Mouse (Mus musculus) embryonic facial prominence, embryonic 12.5 days (tissue): ENCODE data around the gene Ccnb2. TPM values are rescaled to one million over a fixed set of nuclear protein-coding genes. Genes with fewer than 3 reads are reported as not detected.
A peak's percentile ranks its signal among the peaks of the same experiment; 100 is the strongest.
"Not testable (repeated sequence)": the region's sequence is repeated elsewhere in the genome, so short reads cannot be mapped to it uniquely, and the experiment has no call there.

Experiments
- ATAC-seq: fragments of 200-750 bp; cut with Nextera tagmentation; 2 replicates; pipeline ENCODE4 v1.8.0; 2017; ENCODE audit not compliant: insufficient number of reproducible peaks, insufficient read depth, low FRiP score, low TSS enrichment
- H3K27ac ChIP-seq: fragments of 300-500 bp; sonication (generic); 2 replicates; pipeline ENCODE4 v1.5.1; 2016; ENCODE audit warnings: mild to moderate bottlenecking
- H3K27me3 ChIP-seq: fragments of 300-500 bp; sonication (generic); 2 replicates; pipeline ENCODE4 v1.6.1; 2016; ENCODE audit warnings: mild to moderate bottlenecking, moderate library complexity
- H3K36me3 ChIP-seq: fragments of 300-500 bp; sonication (generic); 2 replicates; pipeline ENCODE4 v1.6.1; 2016; ENCODE audit warnings: mild to moderate bottlenecking
- H3K4me1 ChIP-seq: fragments of 300-500 bp; sonication (generic); 2 replicates; pipeline ENCODE4 v1.6.1; 2016
- H3K4me2 ChIP-seq: fragments of 300-500 bp; sonication (generic); replicated peaks from 2 replicates; pipeline ENCODE4 v1.6.1; 2016; ENCODE audit warnings: mild to moderate bottlenecking, moderate library complexity
- H3K4me3 ChIP-seq: fragments of 300-500 bp; sonication (generic); 2 replicates; pipeline ENCODE4 v1.5.1; 2016; ENCODE audit warnings: mild to moderate bottlenecking
- H3K9ac ChIP-seq: fragments of 300-500 bp; sonication (generic); 2 replicates; pipeline ENCODE4 v1.6.1; 2016; ENCODE audit warnings: mild to moderate bottlenecking, moderate library complexity
- H3K9me3 ChIP-seq: fragments of 300-500 bp; sonication (generic); 2 replicates; pipeline ENCODE4 v1.6.1; 2016; ENCODE audit warnings: mild to moderate bottlenecking, moderate library complexity
- WGBS: fragments of 180-500 bp; shearing (Covaris S2); methylation state at CpG from one replicate; pipeline ENCODE4 v1.1.7; 2016; 5-methylcytosine and 5-hydroxymethylcytosine counted together
- polyA plus RNA-seq: library from polyadenylated mRNA; unstranded; fragments of >200 nt; fragmentation: Nextera tagmentation; extraction: Ambion mirVana; gene quantifications from 2 replicates; pipeline ENCODE4 v1.2.1, GENCODE M21; 2016

The Ccnb2 gene
- 178 and 180 TPM in 2 replicates for polyA plus RNA-seq

- WGBS: 4% methylated on average over 45 of the region's 45 CpGs
- H3K9ac ChIP-seq: peak within 1 kb of the TSS; percentile 75
- H3K27ac ChIP-seq: peak within 1 kb of the TSS; percentile 73; the same call in 1 of the 2 replicates
- no peaks in the 10 kb centered on the region for H3K9me3 ChIP-seq
- H3K4me1 ChIP-seq: peaks cover 7% of the 10 kb centered on the region; the same call in 1 of the 2 replicates
- no peaks in the 10 kb centered on the region for H3K27me3 ChIP-seq
- peak; percentile 92 for ATAC-seq
- H3K4me3 ChIP-seq: peak within 1 kb of the TSS; percentile 73
- H3K4me2 ChIP-seq: peak within 1 kb of the TSS; percentile 83
- peaks cover 38% of the 10 kb centered on the region for H3K36me3 ChIP-seq
Observed at GRCm38 (mm10) chr9:70421257-70422056, at the start of gene Ccnb2. Gene Ccnb2, minus strand, starts transcription at chr9:70421547.

GRCm38 (mm10) chr9:70463091-70463490 is 41.7 kb upstream of the Ccnb2 start:
- H3K4me1 ChIP-seq, H3K4me2 ChIP-seq, H3K9ac ChIP-seq, ATAC-seq, H3K27ac ChIP-seq, H3K9me3 ChIP-seq, H3K4me3 ChIP-seq, H3K27me3 ChIP-seq: not testable (repeated sequence)
- WGBS: 96% methylated on average over 13 of the region's 13 CpGs
- peaks cover 25% of the 10 kb centered on the region for H3K36me3 ChIP-seq

DNA sequence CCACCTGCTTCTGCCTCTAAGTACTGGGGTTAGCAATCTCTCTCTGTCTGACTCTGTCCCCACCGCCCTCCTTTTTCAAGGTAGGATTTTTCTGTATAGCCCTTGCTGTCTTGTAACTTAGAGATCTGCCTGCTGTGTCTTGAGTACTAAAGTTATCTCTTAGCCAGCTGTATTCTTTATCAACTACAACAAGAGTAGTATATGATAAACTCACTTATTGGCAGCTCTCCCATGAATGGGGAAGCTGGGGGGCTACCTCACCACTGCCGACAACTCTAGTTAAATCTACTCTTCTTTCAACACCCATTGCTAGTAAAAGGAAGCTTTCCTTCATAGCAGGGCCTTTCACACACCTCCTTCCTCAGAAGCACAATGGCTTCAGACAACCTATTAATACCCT is 31.0 kb upstream of the Ccnb2 start:
- Histone ChIP-seq H3K36me3 (peaks cover 41% of the 10 kb centered on the region), H3K4me2 (no peak overlapping the region), H3K9me3 (no peaks in the 10 kb centered on the region), H3K9ac (no peak overlapping the region), H3K4me3 (no peak overlapping the region), H3K27me3 (no peaks in the 10 kb centered on the region), H3K27ac (no peak overlapping the region), H3K4me1 (no peaks in the 10 kb centered on the region)
- no peak for ATAC-seq
- WGBS: 93% methylated on average over 2 of the region's 2 CpGs

- H3K27me3 ChIP-seq: no peaks in the 10 kb centered on the region
- no peak for ATAC-seq
- H3K4me3 ChIP-seq: no peak overlapping the region
- WGBS: 92% methylated on average over 5 of the region's 5 CpGs
- H3K36me3 ChIP-seq: peaks cover 36% of the 10 kb centered on the region
- H3K4me1 ChIP-seq: no peaks in the 10 kb centered on the region
- no peak overlapping the region for H3K4me2 ChIP-seq
- H3K9ac ChIP-seq: no peak overlapping the region
- no peak overlapping the region for H3K27ac ChIP-seq
- no peaks in the 10 kb centered on the region for H3K9me3 ChIP-seq
Observed at GRCm38 (mm10) chr9:70449072-70449471, 27.7 kb upstream of the Ccnb2 start.

DNA sequence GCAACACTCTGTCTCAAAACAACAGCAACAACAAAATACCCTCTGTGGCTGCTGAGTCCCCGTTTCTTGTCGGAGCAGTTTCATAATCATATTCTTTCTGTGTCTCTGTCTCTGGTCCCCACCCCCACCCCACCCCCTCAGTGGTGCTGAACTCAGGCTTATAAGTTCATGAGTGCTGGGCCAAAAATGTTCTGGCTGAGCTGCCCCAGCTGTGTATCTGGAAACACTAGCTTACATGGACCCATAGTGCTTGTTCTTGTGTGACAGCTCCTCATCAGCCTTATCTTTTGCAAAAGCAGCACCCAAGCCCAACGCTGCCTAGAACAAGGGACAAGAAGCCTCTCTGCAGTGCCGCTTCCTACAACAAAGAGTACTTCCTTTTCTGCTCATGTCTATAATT is 18.6 kb upstream of the Ccnb2 start:
- Histone ChIP-seq H3K27ac (no peak overlapping the region), H3K4me3 (no peak overlapping the region), H3K36me3 (peaks cover 68% of the 10 kb centered on the region), H3K9me3 (no peaks in the 10 kb centered on the region), H3K9ac (no peak overlapping the region), H3K27me3 (no peaks in the 10 kb centered on the region), H3K4me2 (no peak overlapping the region), H3K4me1 (no peaks in the 10 kb centered on the region)
- WGBS: 96% methylated on average over 4 of the region's 4 CpGs
- ATAC-seq: no peak

DNA sequence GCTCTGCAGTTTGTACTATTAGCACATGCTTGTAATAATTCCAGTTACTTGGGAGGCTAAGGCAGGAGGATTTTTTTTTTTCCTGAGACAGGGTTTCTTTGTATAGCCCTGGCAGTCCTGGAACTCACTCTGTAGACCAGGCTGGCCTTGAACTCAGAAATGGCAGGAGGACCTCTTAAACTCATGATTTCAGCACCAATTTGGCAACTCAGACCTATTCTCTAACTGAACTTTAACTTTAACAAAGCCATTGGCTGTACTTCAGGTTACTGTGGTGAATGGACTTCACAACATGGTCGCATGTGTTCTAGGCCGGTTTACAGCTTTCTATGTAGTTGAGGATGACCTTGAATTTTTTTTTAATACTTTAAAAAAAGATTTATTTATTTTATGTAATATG is 1.3 kb upstream of the Ccnb2 start:
- H3K9ac ChIP-seq: no peak overlapping the region
- H3K27me3 ChIP-seq: no peaks in the 10 kb centered on the region
- ATAC-seq: no peak
- H3K36me3 ChIP-seq: peaks cover 40% of the 10 kb centered on the region
- H3K4me3 ChIP-seq: no peak overlapping the region
- H3K27ac ChIP-seq: no peak overlapping the region
- H3K9me3 ChIP-seq: no peaks in the 10 kb centered on the region
- H3K4me1 ChIP-seq: peaks cover 7% of the 10 kb centered on the region; the same call in 1 of the 2 replicates
- 97% methylated on average over 2 of the region's 2 CpGs for WGBS
- H3K4me2 ChIP-seq: no peak overlapping the region

- WGBS: 79% methylated on average over 3 of the region's 3 CpGs
- Histone ChIP-seq H3K36me3 (peaks cover 64% of the 10 kb centered on the region), H3K27ac (no peak overlapping the region), H3K4me3 (no peak overlapping the region), H3K9me3 (no peaks in the 10 kb centered on the region), H3K4me1 (0 out of 2 replicates have a peak, but pooled peaks cover 3% of the 10 kb centered on the region), H3K27me3 (no peaks in the 10 kb centered on the region), H3K4me2 (no peak overlapping the region), H3K9ac (no peak overlapping the region)
- no peak for ATAC-seq
Observed at GRCm38 (mm10) chr9:70416412-70416811, 4.9 kb downstream of the Ccnb2 start.

DNA sequence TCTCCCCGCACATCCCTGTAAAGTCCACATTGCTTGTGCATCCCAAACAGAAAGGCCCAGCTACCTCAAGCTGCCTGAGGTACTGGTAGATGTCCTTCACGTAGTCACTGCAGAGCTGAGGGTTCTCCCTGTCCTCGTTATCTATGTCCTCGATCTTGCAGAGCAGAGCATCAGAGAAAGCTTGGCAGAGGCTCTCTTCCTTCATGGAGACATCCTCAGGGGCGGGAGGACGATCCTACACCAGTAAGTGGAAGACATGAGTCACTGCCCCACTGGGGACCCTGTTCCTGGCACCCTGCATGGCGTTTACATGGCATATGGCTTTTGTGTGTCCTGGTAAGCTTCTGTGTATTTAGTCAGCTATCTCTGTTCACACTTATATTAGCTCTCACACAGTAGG is 8.3 kb downstream of the Ccnb2 start:
- H3K36me3 ChIP-seq: peaks cover 89% of the 10 kb centered on the region
- no peak overlapping the region for H3K4me3 ChIP-seq
- no peak overlapping the region for H3K9ac ChIP-seq
- H3K4me2 ChIP-seq: no peak overlapping the region
- H3K9me3 ChIP-seq: no peaks in the 10 kb centered on the region
- H3K27me3 ChIP-seq: no peaks in the 10 kb centered on the region
- ATAC-seq: no peak
- no peak overlapping the region for H3K27ac ChIP-seq
- H3K4me1 ChIP-seq: no peaks in the 10 kb centered on the region
- 94% methylated on average over 7 of the region's 7 CpGs for WGBS

DNA sequence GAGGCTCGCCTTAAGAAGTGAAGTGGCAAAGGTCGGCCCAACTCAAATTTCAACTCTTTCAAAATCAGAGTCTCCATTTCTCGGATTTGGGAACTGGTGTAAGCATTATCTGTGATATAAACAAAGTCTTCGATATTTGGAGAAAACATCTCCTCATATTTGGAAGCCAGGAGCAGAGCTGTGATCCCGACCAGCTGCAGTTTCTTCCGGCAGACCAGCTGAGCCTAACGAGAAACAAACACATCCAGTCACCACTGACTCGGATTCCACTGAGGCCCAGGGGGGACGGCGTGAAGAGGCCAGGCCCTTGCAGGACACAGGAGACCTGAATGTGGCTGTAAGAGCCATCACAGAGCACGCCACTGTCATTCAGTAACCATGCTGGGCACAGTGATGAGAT is 10.7 kb downstream of the Ccnb2 start:
- Histone ChIP-seq H3K27me3 (no peaks in the 10 kb centered on the region), H3K9ac (no peak overlapping the region), H3K36me3 (peaks cover 92% of the 10 kb centered on the region), H3K4me1 (no peaks in the 10 kb centered on the region), H3K4me2 (no peak overlapping the region), H3K4me3 (no peak overlapping the region), H3K27ac (no peak overlapping the region), H3K9me3 (no peaks in the 10 kb centered on the region)
- ATAC-seq: no peak
- 49% methylated on average over 11 of the region's 11 CpGs for WGBS

DNA sequence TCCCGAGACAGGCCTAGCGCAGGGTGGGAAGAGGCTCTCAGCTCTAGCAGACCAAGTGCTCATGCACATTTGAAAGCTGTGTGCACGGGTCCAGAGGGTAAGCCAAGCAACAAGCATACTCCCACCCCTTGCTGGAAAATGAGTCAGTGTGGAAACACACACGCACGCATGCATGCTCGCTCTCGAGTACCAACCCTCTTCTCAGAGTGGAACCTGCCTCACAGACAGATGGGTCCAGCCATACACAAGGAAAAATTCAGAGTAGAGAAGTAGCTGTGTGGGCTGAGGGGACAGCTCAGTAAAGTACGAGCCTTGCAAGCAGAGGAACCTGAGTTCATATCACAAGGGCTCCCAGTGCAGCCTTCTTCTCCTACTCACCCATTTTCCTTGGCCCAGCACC is 11.6 kb downstream of the Ccnb2 start:
- WGBS: 93% methylated on average over 8 of the region's 8 CpGs
- Histone ChIP-seq H3K4me2 (no peak overlapping the region), H3K9ac (no peak overlapping the region), H3K27ac (no peak overlapping the region), H3K27me3 (no peaks in the 10 kb centered on the region), H3K4me1 (no peaks in the 10 kb centered on the region), H3K4me3 (no peak overlapping the region), H3K36me3 (peaks cover 88% of the 10 kb centered on the region), H3K9me3 (no peaks in the 10 kb centered on the region)
- ATAC-seq: no peak

DNA sequence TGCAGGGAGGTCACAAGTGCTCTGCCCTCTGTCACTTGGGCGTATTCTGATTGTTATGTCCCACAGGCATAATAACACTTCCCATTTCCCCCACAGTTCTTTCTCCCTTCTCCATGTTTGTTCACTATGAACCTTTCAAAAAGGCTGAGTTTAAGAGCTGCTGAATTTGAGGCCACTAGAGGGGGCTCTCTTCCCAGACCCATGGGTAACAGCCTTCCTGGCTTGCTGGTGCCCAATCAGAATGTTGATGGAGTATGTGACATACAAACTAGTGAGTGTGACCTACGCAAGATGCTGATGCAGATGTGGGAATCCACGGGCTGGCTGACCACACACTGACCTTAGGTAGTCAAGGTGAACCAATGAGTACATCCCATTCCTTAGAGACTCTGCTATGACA is 12.6 kb downstream of the Ccnb2 start:
- WGBS: 91% methylated on average over 3 of the region's 3 CpGs
- H3K4me3 ChIP-seq: no peak overlapping the region
- H3K9ac ChIP-seq: no peak overlapping the region

GRCm38 (mm10) chr9:70406596-70406995 is 14.8 kb downstream of the Ccnb2 start:
- WGBS: 92% methylated on average over 3 of the region's 3 CpGs
- no peak for ATAC-seq
- Histone ChIP-seq H3K4me1 (no peaks in the 10 kb centered on the region), H3K9me3 (no peaks in the 10 kb centered on the region), H3K4me3 (no peak overlapping the region), H3K27me3 (no peaks in the 10 kb centered on the region), H3K9ac (no peak overlapping the region), H3K4me2 (no peak overlapping the region), H3K36me3 (peaks cover 60% of the 10 kb centered on the region), H3K27ac (no peak overlapping the region)

More for the DNA sequence above, 12.6 kb downstream of the Ccnb2 start:
- no peak for ATAC-seq
- Histone ChIP-seq H3K36me3 (peaks cover 80% of the 10 kb centered on the region), H3K4me2 (no peak overlapping the region), H3K27me3 (no peaks in the 10 kb centered on the region), H3K9me3 (no peaks in the 10 kb centered on the region), H3K4me1 (no peaks in the 10 kb centered on the region), H3K27ac (no peak overlapping the region)
